Mouse (Mus musculus) olfactory bulb, adult 2 months (tissue): ENCODE data around the gene Metap2.

ENCODE experiments used
- CTCF ChIP-seq: fragments of 200-500 bp; IDR thresholded peaks from 2 replicates; pipeline ENCODE4 v1.5.1; 2012; ENCODE audit warnings: low read depth, mild to moderate bottlenecking, low read length, moderate library complexity; ENCODE audit not compliant: insufficient read depth
- POLR2A ChIP-seq: fragments of 200-500 bp; IDR thresholded peaks from 2 replicates; pipeline ENCODE4 v1.6.1; 2012; ENCODE audit warnings: mild to moderate bottlenecking, low read depth, low read length, moderate library complexity; ENCODE audit not compliant: insufficient read depth

GRCm38 (mm10) chr10:93888935-93889578, 7.8 kb downstream of the Metap2 start:
- TF ChIP-seq POLR2A: no peak
- no peak for TF ChIP-seq CTCF
